Mouse (Mus musculus) cerebellum, postnatal 36 days (tissue): ENCODE results near the gene Bptf.
A peak's percentile ranks its signal among the peaks of the same experiment; 100 is the strongest.
"Not testable (repeated sequence)": the region's sequence is repeated elsewhere in the genome, so short reads cannot be mapped to it uniquely, and the experiment has no call there.

Experiments used
- DNase-seq, 2 experiments: peaks; one replicate each; pipeline ENCODE4 v3.0.0; 2021 to 2022; ENCODE audit warnings: mixed read lengths in 2 of 2

Gene Bptf

GRCm38 (mm10) chr11:107046766-107047620 lies 84.9 kb downstream of the Bptf start:
- no peak for DNase-seq

GRCm38 (mm10) chr11:107045546-107045945 lies 86.4 kb downstream of the Bptf start:
- DNase-seq = no peak

- peak; percentile 82 for DNase-seq
Observed at GRCm38 (mm10) chr11:107044321-107044720, 87.6 kb downstream of the Bptf start.

- DNase-seq = no peak
Observed at GRCm38 (mm10) chr11:107043361-107043760, 88.6 kb downstream of the Bptf start.

DNA sequence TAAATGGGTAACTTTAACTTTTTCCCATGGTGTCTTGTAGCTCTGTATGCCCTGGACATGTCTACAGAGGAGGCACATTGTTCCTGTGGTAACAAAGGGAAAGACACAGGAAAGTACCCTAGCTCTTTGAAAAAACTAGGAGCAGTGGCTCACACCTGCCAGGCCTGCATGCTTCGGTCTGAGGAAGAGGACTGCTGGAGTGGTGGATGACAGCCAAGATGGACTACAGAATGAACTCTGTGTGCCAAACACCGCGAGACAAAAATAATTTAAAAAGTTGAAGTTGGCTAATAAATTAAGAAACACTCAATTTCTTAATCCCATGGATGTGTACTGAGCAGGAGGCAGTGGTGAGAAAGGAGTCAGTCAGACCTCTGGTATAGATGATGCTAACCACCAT lies 90.5 kb downstream of the Bptf start:
- no peak for DNase-seq

DNA sequence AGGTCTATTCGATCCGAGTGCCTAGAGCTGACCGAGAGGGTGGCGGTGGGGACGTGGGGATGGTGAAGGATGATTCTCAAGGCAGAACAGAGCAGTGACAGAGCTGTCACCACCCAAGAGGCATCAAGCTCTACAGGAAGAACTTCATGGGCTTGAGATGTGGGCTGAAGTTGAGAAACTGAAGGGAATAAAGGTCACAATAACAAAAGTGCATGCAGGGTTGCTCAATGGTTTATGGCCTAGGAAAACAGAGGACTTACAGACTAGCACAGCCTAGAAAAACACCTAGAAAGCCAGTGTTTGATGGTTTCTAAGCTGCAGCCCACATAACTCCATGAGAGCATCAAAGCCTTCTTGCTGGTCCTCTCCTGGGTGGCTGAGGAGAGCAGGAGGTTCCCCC lies 92.5 kb downstream of the Bptf start:
- DNase-seq = no peak

DNA sequence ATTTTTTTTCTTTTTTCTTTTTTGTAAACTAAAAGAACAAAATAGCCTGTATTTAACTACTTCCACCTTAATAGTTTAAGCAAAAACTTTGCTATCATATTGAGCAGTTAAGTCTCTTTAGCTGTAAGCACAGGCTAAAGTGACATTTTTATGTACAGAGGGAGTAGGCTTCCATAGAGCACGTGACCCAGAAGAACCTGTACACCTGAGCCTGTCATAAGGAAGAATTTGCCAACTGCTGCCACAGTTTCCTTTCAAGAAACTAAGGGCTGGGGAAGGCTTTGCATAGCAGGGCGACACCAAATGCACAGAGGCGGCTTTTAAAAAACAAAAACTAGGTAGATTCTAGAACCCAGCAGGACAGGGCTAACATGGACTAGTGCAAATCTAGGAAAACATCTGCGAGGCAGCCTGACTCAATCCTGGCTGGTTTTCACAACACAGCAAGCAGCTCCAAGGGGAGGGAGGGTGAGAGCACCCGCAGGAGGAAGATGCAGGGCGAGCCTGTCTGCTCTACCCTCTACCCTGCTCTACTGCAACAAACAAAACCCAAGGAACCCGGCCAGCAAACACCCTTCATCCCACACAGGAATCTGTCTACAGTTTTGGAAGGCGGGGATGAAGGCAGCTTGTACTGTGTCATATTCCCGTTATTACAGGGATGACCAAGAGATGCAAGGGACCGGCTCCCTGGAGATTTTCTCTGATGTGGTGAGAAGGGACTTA lies 97.7 kb downstream of the Bptf start:
- DNase-seq = no peak

DNA sequence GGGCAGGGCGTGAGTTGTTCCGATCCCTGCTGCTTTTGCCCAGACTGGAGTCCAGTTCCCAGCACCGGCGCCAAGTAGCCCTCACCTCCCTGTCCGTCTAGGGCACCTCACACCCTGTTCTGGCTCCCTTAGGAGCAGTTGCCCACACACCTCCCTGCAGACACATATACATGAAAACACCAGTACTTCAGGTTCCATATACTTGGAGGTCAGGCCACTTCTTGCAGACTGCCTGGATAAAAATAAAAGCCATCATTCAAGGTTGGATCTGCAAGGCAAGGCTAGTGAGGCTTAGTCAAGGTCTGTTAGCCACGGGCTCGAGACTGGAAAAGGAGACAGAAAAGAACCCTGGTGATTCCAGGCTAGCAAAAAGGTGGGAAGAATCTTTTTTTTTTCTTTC lies 100.3 kb downstream of the Bptf start:
- no peak for DNase-seq

- no peak for DNase-seq
Observed at GRCm38 (mm10) chr11:107029536-107029935, 102.4 kb downstream of the Bptf start.

DNA sequence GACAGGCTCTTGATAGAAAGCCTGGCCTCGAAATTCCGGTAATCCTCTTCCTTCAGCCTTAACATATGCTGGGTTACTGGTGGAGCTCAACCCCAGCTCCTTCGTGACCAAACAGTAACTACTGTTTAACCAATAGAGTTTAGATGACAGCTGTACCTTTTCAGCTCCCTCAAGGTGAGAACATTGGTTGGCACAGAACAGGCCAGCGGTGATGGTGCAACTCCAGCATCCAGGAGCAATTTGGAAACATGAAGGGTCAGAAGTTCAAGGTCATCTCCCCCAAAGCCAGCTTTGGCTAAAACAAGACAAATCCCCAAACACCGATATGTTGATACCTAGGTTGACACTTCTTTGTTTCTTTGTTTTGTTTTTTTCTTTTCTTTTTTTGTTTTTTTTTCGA lies 103.2 kb downstream of the Bptf start:
- no peak for DNase-seq

DNA sequence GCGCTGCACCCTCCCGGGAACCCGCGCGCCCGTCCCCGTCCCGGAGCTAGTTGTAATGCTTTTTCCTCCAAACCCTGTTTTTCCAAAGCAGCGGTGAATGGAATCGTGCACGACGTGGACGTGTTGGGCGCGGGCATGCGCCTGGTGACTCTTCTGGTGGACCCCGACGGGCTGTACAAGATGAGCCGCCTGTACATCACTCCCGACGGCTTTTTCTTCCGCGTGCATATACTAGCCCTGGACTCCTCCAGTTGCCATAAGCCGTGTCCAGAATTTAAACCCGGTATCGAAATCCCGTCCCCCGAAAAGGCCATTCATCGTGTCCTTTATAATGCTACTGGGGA lies 103.7 kb downstream of the Bptf start:
- no peak for DNase-seq

DNA sequence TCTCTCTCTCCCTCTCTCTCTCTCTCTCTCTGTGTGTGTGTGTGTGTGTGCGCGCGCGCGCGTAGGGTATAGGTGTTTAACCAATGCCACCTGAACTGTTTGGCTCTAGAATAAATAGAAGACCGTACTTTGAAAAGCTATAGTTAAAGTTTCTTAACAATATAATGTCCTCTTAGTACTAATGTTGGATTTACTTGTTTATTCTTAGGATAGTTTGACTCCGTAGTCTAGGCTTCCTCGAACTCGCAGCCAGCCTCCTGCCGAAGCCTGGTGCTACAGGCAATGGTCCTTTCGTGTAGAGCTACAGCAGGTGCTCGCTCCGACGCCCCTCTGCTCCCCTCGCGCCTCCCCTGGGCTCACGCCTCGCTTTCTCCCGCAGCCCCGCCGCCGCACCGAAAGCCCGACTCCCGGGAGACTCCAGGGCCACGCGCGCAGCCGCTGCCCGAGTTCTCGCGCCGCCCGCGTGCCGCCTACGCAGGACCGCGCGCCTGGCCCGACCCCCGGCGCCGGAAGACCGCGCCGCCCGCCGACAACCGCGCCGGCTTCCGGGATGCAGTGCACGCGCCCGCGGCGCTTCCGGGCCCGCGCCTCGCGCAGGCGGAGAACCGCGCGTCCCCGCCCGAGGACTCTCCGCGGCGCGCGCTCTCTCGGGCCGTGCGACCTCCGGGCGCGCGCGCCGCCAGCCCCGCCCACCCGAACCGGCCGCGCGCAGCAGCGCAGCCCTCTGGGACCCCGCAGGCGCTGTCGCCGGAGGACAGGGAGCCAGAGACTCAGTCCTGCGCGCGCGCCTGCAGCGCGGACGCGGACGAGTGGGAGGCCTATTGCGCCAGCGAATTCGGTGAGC lies 104.3 kb downstream of the Bptf start:
- DNase-seq = peak; percentile 83 to 88

- peak in 1 of 2 experiments; percentile 26 for DNase-seq
Observed at GRCm38 (mm10) chr11:107026554-107027430, 105.1 kb downstream of the Bptf start.

DNA sequence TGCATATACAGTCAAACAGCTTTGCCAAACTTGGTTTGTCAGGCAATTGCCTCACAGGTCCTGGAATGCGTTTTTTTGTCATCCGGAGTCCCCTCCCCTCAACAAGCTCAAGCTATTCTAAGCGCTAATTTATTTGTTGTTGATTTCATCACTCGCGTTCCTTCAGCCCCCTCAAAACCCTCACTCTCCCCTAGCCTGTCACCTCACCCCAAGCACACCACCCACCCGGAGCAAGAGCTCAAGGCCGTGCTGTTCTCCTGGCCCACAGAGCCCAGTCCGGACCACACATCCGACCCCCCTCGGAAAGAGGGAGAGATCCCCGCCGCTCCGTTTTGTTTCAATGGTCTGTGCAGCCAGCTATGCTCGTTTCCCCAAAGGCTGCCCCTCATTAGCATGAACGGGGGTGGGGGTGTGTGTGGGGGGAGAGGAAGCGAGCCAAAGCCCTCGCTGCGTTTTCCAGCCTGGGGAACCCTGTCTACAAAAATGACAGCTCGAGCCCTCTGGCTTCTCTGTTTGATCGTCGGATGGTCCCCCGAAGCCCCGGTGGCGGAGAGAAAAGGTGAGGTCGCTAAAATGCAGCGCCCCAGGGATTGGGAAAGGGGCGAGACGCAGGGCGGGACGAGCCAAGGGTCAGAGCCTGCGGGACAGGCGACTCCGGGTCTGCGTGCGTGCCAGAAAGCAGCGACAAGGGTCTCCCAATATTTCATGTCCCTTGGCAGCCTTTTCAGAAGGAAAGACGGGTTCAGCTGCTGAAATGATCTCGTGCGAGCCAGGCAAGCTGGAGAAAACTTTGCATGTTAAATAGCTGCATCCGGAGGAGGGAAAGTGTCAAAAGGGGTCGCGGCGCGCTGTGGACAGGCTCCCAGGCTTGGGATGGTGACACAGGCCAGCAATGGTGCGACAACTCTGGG lies 106.3 kb downstream of the Bptf start, which contains the start of gene 1810010H24Rik:
1810010H24Rik (plus strand) TSS at position 271 of the 911 bp plus-strand sequence.
- peak; percentile 38 to 49 for DNase-seq

DNA sequence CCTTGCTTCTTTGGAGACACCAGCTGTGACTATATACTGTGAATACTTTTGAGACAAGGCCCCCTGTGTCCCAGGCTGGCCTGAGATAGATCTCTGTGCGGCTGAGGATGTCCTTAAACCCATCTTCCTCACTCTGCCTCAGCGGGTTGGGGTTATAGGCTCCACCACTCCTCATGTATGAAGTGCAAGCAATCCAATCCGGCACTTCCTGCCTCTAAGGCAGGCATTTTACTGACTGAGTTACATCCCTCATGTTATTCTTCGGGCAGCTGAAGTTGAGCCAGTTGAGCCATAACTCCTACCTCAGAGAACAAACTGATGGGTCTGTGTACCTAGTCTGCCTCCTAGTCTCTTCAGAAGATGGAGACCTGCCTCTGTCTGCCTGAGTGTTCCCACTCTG lies 107.5 kb downstream of the Bptf start:
- DNase-seq = no peak

DNA sequence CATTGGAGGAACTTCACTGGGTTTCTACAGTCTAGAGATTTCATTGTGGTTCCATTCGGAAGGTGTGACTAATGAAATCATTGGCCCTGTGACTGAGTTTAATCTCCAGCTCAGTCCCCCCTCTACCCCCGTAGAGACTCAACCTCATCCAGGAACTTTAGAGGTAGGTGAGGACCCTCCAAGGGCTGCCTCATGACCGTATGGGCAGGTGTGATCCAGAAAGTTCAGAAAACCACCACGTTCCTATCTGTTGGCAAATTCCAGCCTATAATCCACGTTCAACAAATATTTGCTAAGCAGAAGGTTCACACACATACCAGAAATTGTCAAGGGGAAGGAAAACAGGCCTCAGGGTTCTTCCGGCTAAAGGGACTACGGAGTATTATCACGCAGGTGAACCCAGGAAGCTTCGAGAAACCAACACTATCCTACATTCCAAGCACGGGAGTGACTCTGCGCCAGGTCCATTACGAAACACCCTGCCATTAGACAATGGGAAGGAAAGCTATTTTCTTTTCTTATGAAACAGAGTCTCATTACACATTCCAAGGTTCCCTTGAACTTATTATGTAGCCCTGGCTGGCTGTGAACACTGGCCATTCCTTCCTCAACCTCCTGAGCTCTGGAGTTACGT lies 109.8 kb downstream of the Bptf start:
- DNase-seq = no peak

DNA sequence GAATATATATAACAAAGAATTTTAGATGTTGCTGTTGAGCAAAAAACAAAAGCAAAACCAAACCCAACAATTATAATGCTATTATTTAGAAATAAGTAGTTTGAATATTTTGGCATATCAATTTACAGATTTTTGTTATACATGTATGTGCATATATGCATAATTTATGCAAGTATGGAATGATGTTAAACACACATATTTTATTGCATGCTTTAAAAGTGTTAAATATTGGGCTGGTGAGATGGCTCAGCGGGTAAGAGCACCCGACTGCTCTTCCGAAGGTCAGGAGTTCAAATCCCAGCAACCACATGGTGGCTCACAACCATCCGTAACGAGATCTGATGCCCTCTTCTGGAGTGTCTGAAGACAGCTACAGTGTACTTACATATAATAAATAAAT lies 112.2 kb downstream of the Bptf start:
- not testable (repeated sequence) for DNase-seq

DNA sequence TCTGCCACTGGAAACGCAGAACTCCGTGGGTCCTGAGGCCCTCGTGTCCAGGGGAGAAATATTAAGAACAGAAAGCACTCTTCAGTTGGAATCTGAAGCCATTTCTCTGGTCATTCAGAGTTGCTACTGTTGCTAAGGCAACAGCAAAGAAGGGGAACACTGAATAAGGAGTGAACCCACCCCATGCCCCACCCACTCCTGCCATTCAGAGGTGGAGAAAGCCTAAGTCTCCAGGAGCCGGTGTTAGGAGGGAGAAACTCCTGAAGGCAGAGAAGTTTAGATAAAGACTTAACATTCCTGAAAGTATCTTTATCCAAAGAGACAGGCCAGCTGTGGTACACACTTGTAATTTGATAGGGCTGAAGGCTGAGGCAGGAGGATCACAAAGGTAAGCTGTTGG lies 112.6 kb downstream of the Bptf start:
- DNase-seq = no peak

GRCm38 (mm10) chr11:107018606-107019005 lies 113.3 kb downstream of the Bptf start:
- DNase-seq = no peak

DNA sequence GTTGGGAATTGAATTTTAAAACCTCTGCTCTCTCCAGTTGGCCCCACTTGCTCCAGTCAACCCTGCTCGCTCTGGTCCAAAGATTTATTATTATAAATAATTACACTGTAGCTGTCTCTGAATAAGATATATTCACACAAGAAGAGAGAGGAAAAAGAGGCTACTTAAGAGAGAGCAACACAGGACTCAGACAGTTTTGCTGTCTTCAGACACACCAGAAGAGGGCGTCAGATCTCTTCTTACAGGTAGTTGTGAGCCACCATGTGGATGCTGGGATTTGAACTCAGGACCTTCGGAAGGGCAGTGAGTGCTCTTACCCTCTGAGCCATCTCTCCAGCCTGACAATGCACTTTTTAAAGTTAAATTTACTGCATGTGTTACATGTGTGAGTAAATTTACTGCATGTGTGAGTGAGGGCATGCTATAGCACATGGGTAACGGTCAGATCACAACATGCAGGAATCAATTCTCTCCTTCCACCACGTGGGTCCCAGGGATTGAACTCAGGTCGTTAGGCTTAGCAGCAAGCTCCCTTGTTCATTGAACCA lies 114.5 kb downstream of the Bptf start:
- DNase-seq = no peak
